Mouse (Mus musculus) stomach, embryonic 16.5 days (tissue): ENCODE results near the gene Zcchc8. TPM values are rescaled to one million over a fixed set of nuclear protein-coding genes. Genes with fewer than 3 reads are reported as not detected.
"Not testable (repeated sequence)": the region's sequence is repeated elsewhere in the genome, so short reads cannot be mapped to it uniquely, and the experiment has no call there.

Source experiments
- ATAC-seq: fragments of 200-750 bp; cut with Nextera tagmentation; 2 replicates; pipeline ENCODE4 v1.8.0; 2017; ENCODE audit warnings: moderate number of reproducible peaks, moderate TSS enrichment; ENCODE audit not compliant: insufficient read depth, low FRiP score
- H3K27ac ChIP-seq: fragments of 300-500 bp; sonication (generic); 2 replicates; pipeline ENCODE4 v1.5.1; 2014; ENCODE audit warnings: low read length
- H3K27me3 ChIP-seq: fragments of 300-500 bp; sonication (generic); 2 replicates; pipeline ENCODE4 v1.6.1; 2014; ENCODE audit warnings: low read length, control low read depth, mixed read lengths; ENCODE audit not compliant: control insufficient read depth, insufficient read depth
- H3K36me3 ChIP-seq: fragments of 300-500 bp; sonication (generic); 2 replicates; pipeline ENCODE4 v1.6.1; 2014; ENCODE audit warnings: low read length; ENCODE audit not compliant: control insufficient read depth, insufficient read depth
- H3K4me1 ChIP-seq: fragments of 300-500 bp; sonication (generic); 2 replicates; pipeline ENCODE4 v1.6.1; 2014; ENCODE audit warnings: low read length, control low read depth, mixed read lengths; ENCODE audit not compliant: control insufficient read depth, insufficient read depth
- H3K4me2 ChIP-seq: fragments of 300-500 bp; sonication (generic); 2 replicates; pipeline ENCODE4 v1.6.1; 2014; ENCODE audit warnings: low read depth, low read length, mixed read lengths
- H3K4me3 ChIP-seq: fragments of 300-500 bp; sonication (generic); replicated peaks from 2 replicates; pipeline ENCODE4 v1.5.1; 2014; ENCODE audit warnings: mild to moderate bottlenecking, low read length
- H3K9ac ChIP-seq: fragments of 300-500 bp; sonication (generic); 2 replicates; pipeline ENCODE4 v1.6.1; 2014; ENCODE audit warnings: low read length
- H3K9me3 ChIP-seq: fragments of 300-500 bp; sonication (generic); replicated peaks from 2 replicates; pipeline ENCODE4 v1.6.1; 2016; ENCODE audit warnings: low read length, control low read depth; ENCODE audit not compliant: control insufficient read depth
- WGBS: fragments of 180-500 bp; shearing (Covaris S2); extraction: QIAGEN DNeasy Blood & Tissue Kit; methylation state at CpG from one replicate; pipeline ENCODE4 v1.1.7; 2014; 5-methylcytosine and 5-hydroxymethylcytosine counted together
- polyA plus RNA-seq: library from polyadenylated mRNA; unstranded; fragments of >200 nt; fragmentation: Nextera tagmentation; extraction: Ambion mirVana; gene quantifications from 2 replicates; pipeline ENCODE4 v1.2.1, GENCODE M21; 2015

Gene Zcchc8
- polyA plus RNA-seq, result 61.1 and 64.5 TPM in 2 replicates

- WGBS, result under 1% methylated on average over 83 of the region's 83 CpGs
- Histone ChIP-seq H3K9ac (peak within 1 kb of the TSS; percentile 86), H3K27ac (peak within 1 kb of the TSS; percentile 80), H3K27me3 (no peaks in the 10 kb centered on the region), H3K36me3 (peaks cover 4% of the 10 kb centered on the region; the same call in 1 of the 2 replicates), H3K9me3 (no peaks in the 10 kb centered on the region), H3K4me2 (peak within 1 kb of the TSS; percentile 78), H3K4me3 (peak within 1 kb of the TSS; percentile 77), H3K4me1 (peaks cover 13% of the 10 kb centered on the region)
- peak; percentile 100 for ATAC-seq
Measured at GRCm38 (mm10) chr5:123720328-123721311, at the start of gene Zcchc8. TSS of gene Zcchc8 (minus strand) at chr5:123721100.

GRCm38 (mm10) chr5:123766455-123766854, 45.6 kb upstream of the Zcchc8 start:
- H3K36me3 ChIP-seq, ATAC-seq: not testable (repeated sequence)

GRCm38 (mm10) chr5:123765506-123765905, 44.6 kb upstream of the Zcchc8 start:
- no peak overlapping the region for H3K4me3 ChIP-seq
- 87% methylated on average over 11 of the region's 11 CpGs for WGBS
- no peak overlapping the region for H3K27ac ChIP-seq
- no peaks in the 10 kb centered on the region for H3K9me3 ChIP-seq
- no peaks in the 10 kb centered on the region for H3K4me1 ChIP-seq
- no peak for ATAC-seq
- H3K36me3 ChIP-seq, result peaks cover 5% of the 10 kb centered on the region; the same call in 1 of the 2 replicates
- H3K9ac ChIP-seq, result no peak overlapping the region
- no peak overlapping the region for H3K4me2 ChIP-seq
- H3K27me3 ChIP-seq, result no peaks in the 10 kb centered on the region

More at GRCm38 (mm10) chr5:123766455-123766854, 45.6 kb upstream of the Zcchc8 start:
- not testable (repeated sequence) for H3K9ac ChIP-seq, H3K27ac ChIP-seq, H3K4me2 ChIP-seq, H3K4me1 ChIP-seq, H3K27me3 ChIP-seq, H3K9me3 ChIP-seq, H3K4me3 ChIP-seq
- WGBS, result 93% methylated on average over 11 of the region's 11 CpGs

GRCm38 (mm10) chr5:123749065-123750064, 28.5 kb upstream of the Zcchc8 start, which contains the start of the genes Rsrc2 and Kntc1:
TSS of gene Rsrc2 (minus strand) at chr5:123749414.
TSS of gene Kntc1 (plus strand) at chr5:123749716.
- H3K4me2 ChIP-seq, result peak within 1 kb of the TSS; percentile 78
- H3K27me3 ChIP-seq, result no peaks in the 10 kb centered on the region
- peak within 1 kb of the TSS; percentile 100 for H3K27ac ChIP-seq
- 0 out of 2 replicates have a peak, but pooled peaks cover 9% of the 10 kb centered on the region for H3K36me3 ChIP-seq
- under 1% methylated on average over 63 of the region's 63 CpGs for WGBS
- peak within 1 kb of the TSS; percentile 87 for H3K4me3 ChIP-seq
- peak within 1 kb of the TSS; percentile 79 for H3K9ac ChIP-seq
- peaks cover 21% of the 10 kb centered on the region for H3K4me1 ChIP-seq
- ATAC-seq, result peak; percentile 98
- no peaks in the 10 kb centered on the region for H3K9me3 ChIP-seq

- peak overlapping the region; percentile 100 for H3K27ac ChIP-seq
- WGBS, result under 1% methylated on average over 18 of the region's 18 CpGs
- no peak; the same call in 1 of the 2 replicates for ATAC-seq
- peaks cover 21% of the 10 kb centered on the region for H3K4me1 ChIP-seq
- H3K4me3 ChIP-seq, result peak overlapping the region; percentile 87
- H3K27me3 ChIP-seq, result no peaks in the 10 kb centered on the region
- H3K36me3 ChIP-seq, result peaks cover 12% of the 10 kb centered on the region
- H3K9ac ChIP-seq, result peak overlapping the region; percentile 79
- H3K4me2 ChIP-seq, result peak overlapping the region; percentile 78
- H3K9me3 ChIP-seq, result no peaks in the 10 kb centered on the region
Measured at GRCm38 (mm10) chr5:123748339-123749064, 27.6 kb upstream of the Zcchc8 start.

- H3K27ac ChIP-seq, result no peak overlapping the region
- no peaks in the 10 kb centered on the region for H3K27me3 ChIP-seq
- WGBS, result 9% methylated on average over 7 of the region's 7 CpGs
- H3K4me1 ChIP-seq, result peaks cover 21% of the 10 kb centered on the region
- H3K9me3 ChIP-seq, result no peaks in the 10 kb centered on the region
- peaks cover 16% of the 10 kb centered on the region for H3K36me3 ChIP-seq
- peak overlapping the region; percentile 78 for H3K4me2 ChIP-seq
- H3K9ac ChIP-seq, result peak overlapping the region; percentile 58
- H3K4me3 ChIP-seq, result peak overlapping the region; percentile 87
- ATAC-seq, result no peak
Measured at GRCm38 (mm10) chr5:123747604-123748003, 26.7 kb upstream of the Zcchc8 start.

GRCm38 (mm10) chr5:123746253-123746652, 25.4 kb upstream of the Zcchc8 start:
- peaks cover 21% of the 10 kb centered on the region for H3K4me1 ChIP-seq
- H3K9me3 ChIP-seq, result no peaks in the 10 kb centered on the region
- no peak overlapping the region; the same call in 1 of the 2 replicates for H3K27ac ChIP-seq
- H3K4me2 ChIP-seq, result peak overlapping the region; percentile 78
- no peak overlapping the region for H3K9ac ChIP-seq
- peaks cover 16% of the 10 kb centered on the region for H3K36me3 ChIP-seq
- ATAC-seq, result no peak
- no peak overlapping the region; the same call in 1 of the 2 replicates for H3K4me3 ChIP-seq
- H3K27me3 ChIP-seq, result no peaks in the 10 kb centered on the region

- no peak for ATAC-seq
- H3K36me3 ChIP-seq, result peaks cover 20% of the 10 kb centered on the region
- no peak overlapping the region for H3K9ac ChIP-seq
- 75% methylated on average over 2 of the region's 2 CpGs for WGBS
- H3K4me1 ChIP-seq, result peaks cover 14% of the 10 kb centered on the region
- no peaks in the 10 kb centered on the region for H3K27me3 ChIP-seq
- no peak overlapping the region for H3K4me2 ChIP-seq
- no peak overlapping the region for H3K27ac ChIP-seq
- no peak overlapping the region for H3K4me3 ChIP-seq
- no peaks in the 10 kb centered on the region for H3K9me3 ChIP-seq
Measured at GRCm38 (mm10) chr5:123744358-123744757, 23.5 kb upstream of the Zcchc8 start.
